Mouse (Mus musculus): ENCODE measurements around the gene Pla2g4b. TPM values are rescaled to one million over a fixed set of nuclear protein-coding genes. Genes with fewer than 3 reads are reported as not detected.

Pla2g4b gene
- polyA plus RNA-seq, 2 experiments, result 0.11 to 1.3 TPM

DNA sequence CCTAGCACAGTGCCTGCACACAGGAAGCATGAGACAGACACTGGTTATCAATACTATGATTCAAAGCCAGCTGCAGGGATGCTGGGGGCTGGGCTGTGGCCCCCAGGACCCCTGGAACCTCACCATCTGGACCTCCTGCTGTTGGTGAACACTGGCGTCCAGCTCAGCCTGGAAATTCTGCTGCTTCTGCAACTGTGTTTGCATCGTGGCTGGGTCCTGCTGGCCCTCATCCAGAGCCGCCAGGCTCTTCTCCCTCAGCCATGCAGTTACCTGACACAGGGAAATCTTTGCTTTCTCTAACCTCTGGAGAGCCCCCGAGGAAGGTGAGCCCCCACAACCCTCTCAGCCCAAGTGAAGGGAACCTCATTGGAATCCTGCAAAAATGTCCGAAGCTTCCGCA lies 18.2 kb downstream of the Pla2g4b start:
- no peak overlapping the region for H3K9ac ChIP-seq (replicated peaks)
- H3K4me1 ChIP-seq (replicated peaks; ENCODE audit: control insufficient read depth in 2 of 2, insufficient read depth in 2 of 2, low read length in 1 of 2), result no peaks in the 10 kb centered on the region
- ATAC-seq (ENCODE audit: insufficient read depth) (no peak), DNase-seq (ENCODE audit: low read depth in 3 of 3, low spot score in 3 of 3) (no peak)
- no peaks in the 10 kb centered on the region for H3K36me3 ChIP-seq (replicated peaks; ENCODE audit: control insufficient read depth, insufficient read depth, low read depth)
- H3K9me3 ChIP-seq (ENCODE audit: control insufficient read depth, low read length), result no peaks in the 10 kb centered on the region
- H3K27ac ChIP-seq, result no peak overlapping the region
- 51% methylated on average over 6 of the region's 6 CpGs for WGBS (ENCODE audit: insufficient replicate concordance)
- no peak overlapping the region for H3K4me3 ChIP-seq (ENCODE audit: insufficient read depth in 1 of 2, low read depth in 2 of 2, low read length in 2 of 2)
- H3K27me3 ChIP-seq (ENCODE audit: control insufficient read depth, insufficient read depth, low read length), result no peaks in the 10 kb centered on the region
- TF ChIP-seq CTCF (IDR thresholded peaks at IDR 0.05; ENCODE audit: low read depth) (no peak), EP300 (IDR thresholded peaks at IDR 0.05; ENCODE audit: low read depth) (no peak)
- no peak overlapping the region for H3K4me2 ChIP-seq (ENCODE audit: low read depth)

DNA sequence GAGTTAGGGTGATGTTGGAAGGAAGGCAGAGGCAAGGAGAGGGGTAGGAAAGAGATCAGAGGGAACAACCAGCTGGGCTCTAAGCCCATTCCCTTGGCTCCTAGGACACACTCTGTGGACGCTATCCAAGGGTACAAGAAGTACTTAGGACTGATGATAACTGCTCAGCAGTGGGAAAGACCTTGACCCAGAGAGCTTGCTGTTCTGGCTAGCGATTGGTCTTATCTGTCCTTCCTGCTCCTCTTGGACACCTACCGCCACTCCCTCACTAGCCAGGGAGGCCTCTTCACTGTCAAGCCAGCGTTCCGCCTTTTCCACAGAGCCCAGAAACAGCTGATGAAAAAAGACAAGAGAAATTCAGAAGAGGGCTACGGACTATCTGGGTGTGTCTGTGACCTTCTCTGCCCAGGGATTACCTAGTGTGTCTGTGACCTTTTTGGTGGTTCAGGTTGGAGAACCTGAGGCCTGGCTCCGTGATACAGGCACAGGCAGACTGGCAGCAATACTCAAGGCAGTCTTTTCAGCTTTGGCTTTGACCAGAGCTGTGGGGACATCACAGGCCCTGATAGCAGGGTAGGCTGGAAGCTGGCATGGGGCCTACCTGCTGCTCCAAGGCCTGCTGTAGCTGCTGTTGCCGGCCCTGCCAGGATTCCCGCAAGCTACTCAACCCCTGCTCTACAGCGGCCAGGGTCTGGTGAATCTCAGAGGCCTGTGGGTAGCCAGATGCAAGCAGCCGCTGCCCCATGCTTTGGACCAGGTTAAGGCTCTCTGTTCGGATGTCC lies 21.7 kb downstream of the Pla2g4b start:
- Histone ChIP-seq H3K9me3 (ENCODE audit: control insufficient read depth, low read length) (no peaks in the 10 kb centered on the region), H3K9ac (replicated peaks) (no peak overlapping the region), H3K4me3 (ENCODE audit: insufficient read depth in 1 of 2, low read depth in 2 of 2, low read length in 2 of 2) (no peak overlapping the region), H3K27ac (no peak overlapping the region), H3K36me3 (replicated peaks; ENCODE audit: control insufficient read depth, insufficient read depth, low read depth) (no peaks in the 10 kb centered on the region), H3K4me1 (replicated peaks; ENCODE audit: control insufficient read depth in 2 of 2, insufficient read depth in 2 of 2, low read length in 1 of 2) (no peaks in the 10 kb centered on the region), H3K27me3 (ENCODE audit: control insufficient read depth, insufficient read depth, low read length) (no peaks in the 10 kb centered on the region), H3K4me2 (ENCODE audit: low read depth) (no peak overlapping the region)
- no peak for TF ChIP-seq CTCF (IDR thresholded peaks at IDR 0.05; ENCODE audit: low read depth)
- no peak for TF ChIP-seq EP300 (IDR thresholded peaks at IDR 0.05; ENCODE audit: low read depth)
- DNase-seq (ENCODE audit: low read depth in 3 of 3, low spot score in 3 of 3) (no peak), ATAC-seq (ENCODE audit: insufficient read depth) (no peak)
- 66% methylated on average over 12 of the region's 12 CpGs for WGBS (ENCODE audit: insufficient replicate concordance)

GRCm38 (mm10) chr2:120055923-120056322 lies 22.7 kb downstream of the Pla2g4b start:
- Histone ChIP-seq H3K36me3 (replicated peaks; ENCODE audit: control insufficient read depth, insufficient read depth, low read depth) (no peaks in the 10 kb centered on the region), H3K4me3 (ENCODE audit: insufficient read depth in 1 of 2, low read depth in 2 of 2, low read length in 2 of 2) (no peak overlapping the region), H3K27ac (no peak overlapping the region), H3K4me2 (ENCODE audit: low read depth) (no peak overlapping the region), H3K27me3 (ENCODE audit: control insufficient read depth, insufficient read depth, low read length) (no peaks in the 10 kb centered on the region), H3K9me3 (ENCODE audit: control insufficient read depth, low read length) (no peaks in the 10 kb centered on the region), H3K9ac (replicated peaks) (no peak overlapping the region), H3K4me1 (replicated peaks; ENCODE audit: control insufficient read depth in 2 of 2, insufficient read depth in 2 of 2, low read length in 1 of 2) (no peaks in the 10 kb centered on the region)
- TF ChIP-seq EP300 (IDR thresholded peaks at IDR 0.05; ENCODE audit: low read depth), result no peak
- no peak for TF ChIP-seq CTCF (IDR thresholded peaks at IDR 0.05; ENCODE audit: low read depth)
- WGBS (ENCODE audit: insufficient replicate concordance), result 70% methylated on average over 10 of the region's 10 CpGs
- no peak for DNase-seq (ENCODE audit: low read depth in 3 of 3, low spot score in 3 of 3)
- no peak for ATAC-seq (ENCODE audit: insufficient read depth)

DNA sequence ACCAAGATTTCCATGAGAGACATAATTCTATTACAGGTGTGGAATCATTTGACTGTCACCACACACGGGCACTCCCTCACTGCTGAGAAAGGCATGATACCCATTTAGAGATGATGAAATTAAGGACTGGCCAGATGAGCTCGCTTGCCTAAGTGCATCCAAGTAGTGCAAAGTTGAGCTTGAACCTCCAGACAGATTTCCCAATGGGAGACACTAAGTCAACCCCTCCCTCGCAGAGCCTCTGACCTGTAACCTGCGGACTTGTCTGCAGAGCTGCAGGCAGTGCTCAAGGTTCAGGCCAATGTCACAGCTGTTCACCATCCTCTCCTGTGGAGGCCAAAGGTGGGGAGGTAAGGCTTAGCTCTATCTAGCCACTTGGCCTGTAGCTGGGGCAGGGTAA lies 25.6 kb downstream of the Pla2g4b start:
- no peaks in the 10 kb centered on the region for H3K27me3 ChIP-seq (ENCODE audit: control insufficient read depth, insufficient read depth, low read length)
- H3K4me1 ChIP-seq (replicated peaks; ENCODE audit: control insufficient read depth in 2 of 2, insufficient read depth in 2 of 2, low read length in 1 of 2), result no peaks in the 10 kb centered on the region
- H3K4me3 ChIP-seq (ENCODE audit: insufficient read depth in 1 of 2, low read depth in 2 of 2, low read length in 2 of 2), result no peak overlapping the region
- DNase-seq (ENCODE audit: low read depth in 3 of 3, low spot score in 3 of 3) (no peak), ATAC-seq (ENCODE audit: insufficient read depth) (no peak)
- H3K36me3 ChIP-seq (replicated peaks; ENCODE audit: control insufficient read depth, insufficient read depth, low read depth), result no peaks in the 10 kb centered on the region
- H3K27ac ChIP-seq, result no peak overlapping the region
- no peak overlapping the region for H3K9ac ChIP-seq (replicated peaks)
- 65% methylated on average over 4 of the region's 4 CpGs for WGBS (ENCODE audit: insufficient replicate concordance)
- H3K4me2 ChIP-seq (ENCODE audit: low read depth), result no peak overlapping the region
- no peaks in the 10 kb centered on the region for H3K9me3 ChIP-seq (ENCODE audit: control insufficient read depth, low read length)
- TF ChIP-seq EP300 (IDR thresholded peaks at IDR 0.05; ENCODE audit: low read depth) (no peak), CTCF (IDR thresholded peaks at IDR 0.05; ENCODE audit: low read depth) (no peak)

DNA sequence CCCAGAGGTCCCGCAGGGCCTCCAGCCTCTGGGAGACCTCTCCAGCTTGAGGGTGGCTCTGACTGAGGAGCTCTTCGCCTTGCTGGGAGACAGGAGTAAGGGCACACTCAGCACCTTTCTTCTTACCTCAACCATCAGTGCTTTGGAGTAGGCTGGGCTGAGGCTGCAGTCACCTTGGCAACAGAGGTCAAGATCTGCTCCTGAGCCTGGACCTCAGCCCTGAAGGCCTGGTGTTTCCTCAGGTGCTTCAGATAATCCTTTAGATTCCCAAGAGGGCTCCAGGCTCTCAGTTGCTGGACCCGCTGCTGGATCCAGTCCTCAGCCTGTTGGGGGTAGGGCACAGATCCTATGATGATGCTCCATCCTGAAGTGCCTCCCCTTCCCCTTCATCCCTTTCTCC lies 26.2 kb downstream of the Pla2g4b start:
- H3K27me3 ChIP-seq (ENCODE audit: control insufficient read depth, insufficient read depth, low read length), result no peaks in the 10 kb centered on the region
- no peak overlapping the region for H3K4me2 ChIP-seq (ENCODE audit: low read depth)
- no peak overlapping the region for H3K4me3 ChIP-seq (ENCODE audit: insufficient read depth in 1 of 2, low read depth in 2 of 2, low read length in 2 of 2)
- no peak overlapping the region for H3K27ac ChIP-seq
- 62% methylated on average over 3 of the region's 3 CpGs for WGBS (ENCODE audit: insufficient replicate concordance)
- no peaks in the 10 kb centered on the region for H3K4me1 ChIP-seq (replicated peaks; ENCODE audit: control insufficient read depth in 2 of 2, insufficient read depth in 2 of 2, low read length in 1 of 2)
- no peaks in the 10 kb centered on the region for H3K9me3 ChIP-seq (ENCODE audit: control insufficient read depth, low read length)
- DNase-seq (ENCODE audit: low read depth in 3 of 3, low spot score in 3 of 3), result no peak
- no peaks in the 10 kb centered on the region for H3K36me3 ChIP-seq (replicated peaks; ENCODE audit: control insufficient read depth, insufficient read depth, low read depth)
- TF ChIP-seq EP300 (IDR thresholded peaks at IDR 0.05; ENCODE audit: low read depth) (no peak), CTCF (IDR thresholded peaks at IDR 0.05; ENCODE audit: low read depth) (no peak)
- H3K9ac ChIP-seq (replicated peaks), result no peak overlapping the region
- ATAC-seq (ENCODE audit: insufficient read depth), result no peak

All from liver, embryonic 14.5 days (tissue).